Mouse (Mus musculus): ENCODE measurements around the gene Coro1c. TPM values are rescaled to one million over a fixed set of nuclear protein-coding genes. Genes with fewer than 3 reads are reported as not detected.

Coro1c gene
- polyA plus RNA-seq, 1 experiment from 2014 or later, result 182 TPM

- Histone ChIP-seq H3K4me2 (no peak overlapping the region), H3K4me3 (no peak overlapping the region), H3K9ac (no peak overlapping the region), H3K27me3 (peaks cover 8% of the 10 kb centered on the region; the same call in 1 of the 2 replicates), H3K4me1 (replicated peaks) (no peaks in the 10 kb centered on the region), H3K9me3 (no peaks in the 10 kb centered on the region), H3K36me3 (no peaks in the 10 kb centered on the region), H3K27ac (replicated peaks) (no peak overlapping the region)
- ATAC-seq (ENCODE audit: low FRiP score, low read depth), result no peak
- WGBS, result 82% methylated on average over 9 of the region's 9 CpGs
These were observed 110.0 kb downstream of the Coro1c start for GRCm38 (mm10) chr5:113798525-113798924.

GRCm38 (mm10) chr5:113797149-113797882 is 111.2 kb downstream of the Coro1c start:
- no peak for ATAC-seq (ENCODE audit: low FRiP score, low read depth)
- Histone ChIP-seq H3K4me2 (0 out of 2 replicates have a peak overlapping the region, but pooled peaks have one; percentile 15), H3K36me3 (no peaks in the 10 kb centered on the region), H3K27ac (replicated peaks) (no peak overlapping the region), H3K4me1 (replicated peaks) (no peaks in the 10 kb centered on the region), H3K9me3 (no peaks in the 10 kb centered on the region), H3K9ac (no peak overlapping the region), H3K4me3 (no peak overlapping the region), H3K27me3 (peaks cover 8% of the 10 kb centered on the region; the same call in 1 of the 2 replicates)
- WGBS, result 16% methylated on average over 19 of the region's 19 CpGs

GRCm38 (mm10) chr5:113796401-113797148 is 112.0 kb downstream of the Coro1c start:
- Histone ChIP-seq H3K4me1 (replicated peaks) (no peaks in the 10 kb centered on the region), H3K27me3 (peaks cover 8% of the 10 kb centered on the region; the same call in 1 of the 2 replicates), H3K9me3 (no peaks in the 10 kb centered on the region), H3K27ac (replicated peaks) (no peak overlapping the region), H3K4me2 (0 out of 2 replicates have a peak overlapping the region, but pooled peaks have one; percentile 15), H3K4me3 (no peak overlapping the region), H3K36me3 (no peaks in the 10 kb centered on the region), H3K9ac (no peak overlapping the region)
- no peak for ATAC-seq (ENCODE audit: low FRiP score, low read depth)
- 9% methylated on average over 12 of the region's 13 CpGs for WGBS

Other genes with a start within 250 kb of the Coro1c start
- not detected in 2 replicates for gene 1700069L16Rik, start 184.0 kb downstream of the Coro1c start, polyA plus RNA-seq (2015; fragmentation: Nextera tagmentation; extraction: Ambion mirVana)
- 10.6 and 10.9 TPM in 2 replicates for gene Ficd, start 173.0 kb downstream of the Coro1c start, polyA plus RNA-seq (2015; fragmentation: Nextera tagmentation; extraction: Ambion mirVana)
- 45.7 and 47.4 TPM in 2 replicates for gene Sart3, start 136.2 kb downstream of the Coro1c start, polyA plus RNA-seq (2015; fragmentation: Nextera tagmentation; extraction: Ambion mirVana)
- gene Iscu, start 136.0 kb downstream of the Coro1c start, polyA plus RNA-seq (2015; fragmentation: Nextera tagmentation; extraction: Ambion mirVana), result 87.6 and 89.9 TPM in 2 replicates
- 6.5 and 6.6 TPM in 2 replicates for gene Tmem119, start 108.2 kb downstream of the Coro1c start, polyA plus RNA-seq (2015; fragmentation: Nextera tagmentation; extraction: Ambion mirVana)
- gene Selplg, start 76.1 kb downstream of the Coro1c start, polyA plus RNA-seq (2015; fragmentation: Nextera tagmentation; extraction: Ambion mirVana), result 2.1 and 3.0 TPM in 2 replicates
- gene Ssh1, start 85.1 kb upstream of the Coro1c start, polyA plus RNA-seq (2015; fragmentation: Nextera tagmentation; extraction: Ambion mirVana), result 12.4 and 12.8 TPM in 2 replicates
- 0.09 TPM in 1 of 2 replicates, not detected in the other for gene Dao, start 94.9 kb upstream of the Coro1c start, polyA plus RNA-seq (2015; fragmentation: Nextera tagmentation; extraction: Ambion mirVana)
- 17.0 and 18.5 TPM in 2 replicates for gene Usp30, start 156.7 kb upstream of the Coro1c start, polyA plus RNA-seq (2015; fragmentation: Nextera tagmentation; extraction: Ambion mirVana)
- 85.9 and 93.9 TPM in 2 replicates for gene Svop, start 182.8 kb upstream of the Coro1c start, polyA plus RNA-seq (2015; fragmentation: Nextera tagmentation; extraction: Ambion mirVana)
- gene Alkbh2, start 219.5 kb upstream of the Coro1c start, polyA plus RNA-seq (2015; fragmentation: Nextera tagmentation; extraction: Ambion mirVana), result 6.4 and 7.4 TPM in 2 replicates
- 12.8 and 13.5 TPM in 2 replicates for gene Ung, start 221.6 kb upstream of the Coro1c start, polyA plus RNA-seq (2015; fragmentation: Nextera tagmentation; extraction: Ambion mirVana)
- gene Acacb, start 237.8 kb upstream of the Coro1c start, polyA plus RNA-seq (2015; fragmentation: Nextera tagmentation; extraction: Ambion mirVana), result 4.4 TPM in 2 replicates